Mouse (Mus musculus) MEL (cell line): ENCODE measurements around the gene Ppcdc. TPM values are rescaled to one million over a fixed set of nuclear protein-coding genes. Genes with fewer than 3 reads are reported as not detected.
A peak's percentile ranks its signal among the peaks of the same experiment; 100 is the strongest.

Experiments
- DNase-seq: peaks from one replicate; pipeline ENCODE4 v3.0.0; 2011; ENCODE audit warnings: low read depth, low spot score
- H3K27ac ChIP-seq: 2 replicates; pipeline ENCODE4 v1.5.1; 2012; ENCODE audit warnings: low read depth, mild to moderate bottlenecking, control low read depth, low read length, moderate library complexity; ENCODE audit not compliant: control insufficient read depth
- H3K27me3 ChIP-seq, 2 experiments: fragments of 150-350 bp in 1 of 2; sonication (generic) in 1 of 2; 2 replicates each; pipeline ENCODE4 v1.6.1; 2012; ENCODE audit warnings: low read length in 2 of 2, mild to moderate bottlenecking in 2 of 2, improper control_type of control experiment in 1 of 2, moderate library complexity in 1 of 2; ENCODE audit not compliant: insufficient read depth in 2 of 2, control insufficient read depth in 1 of 2
- H3K36me3 ChIP-seq, 2 experiments: 2 replicates each; pipeline ENCODE4 v1.6.1; 2012 to 2014; ENCODE audit warnings: low read length in 2 of 2, improper control_type of control experiment in 1 of 2, inconsistent platforms in 1 of 2, mild to moderate bottlenecking in 1 of 2; ENCODE audit not compliant: insufficient read depth in 2 of 2, control insufficient read depth in 1 of 2
- H3K4me1 ChIP-seq, 2 experiments: fragments of 150-350 bp in 1 of 2; sonication (generic) in 1 of 2; 2 replicates each; pipeline ENCODE4 v1.6.1; 2012; ENCODE audit warnings: low read length in 2 of 2, improper control_type of control experiment in 1 of 2, mild to moderate bottlenecking in 1 of 2; ENCODE audit not compliant: insufficient read depth in 2 of 2, control insufficient read depth in 1 of 2
- H3K4me3 ChIP-seq, 2 experiments: fragments of 150-350 bp in 1 of 2; sonication (generic) in 1 of 2; 2 replicates each; pipeline ENCODE4 v1.5.1; 2012; ENCODE audit warnings: low read depth in 2 of 2, low read length in 2 of 2, mild to moderate bottlenecking in 2 of 2, moderate library complexity in 2 of 2, control low read depth in 1 of 2, improper control_type of control experiment in 1 of 2; ENCODE audit not compliant: control insufficient read depth in 1 of 2, insufficient read depth in 1 of 2
- H3K79me2 ChIP-seq: 2 replicates; pipeline ENCODE4 v1.6.1; 2012; ENCODE audit warnings: mild to moderate bottlenecking, low read length, moderate library complexity; ENCODE audit not compliant: control insufficient read depth, poor library complexity, insufficient read depth
- H3K9ac ChIP-seq: 2 replicates; pipeline ENCODE4 v1.6.1; 2012; ENCODE audit warnings: low read depth, mild to moderate bottlenecking, control low read depth, low read length, moderate library complexity; ENCODE audit not compliant: control insufficient read depth, poor library complexity, severe bottlenecking
- H3K9me3 ChIP-seq: fragments of 150-350 bp; sonication (generic); replicated peaks from 2 replicates; pipeline ENCODE4 v1.6.1; 2012; ENCODE audit warnings: mild to moderate bottlenecking, low read length, improper control_type of control experiment, moderate library complexity; ENCODE audit not compliant: insufficient read depth
- CHD1 ChIP-seq: IDR thresholded peaks from 2 replicates; pipeline ENCODE4 v1.6.1; 2012; ENCODE audit warnings: low read depth, mild to moderate bottlenecking, inconsistent platforms, low read length, improper control_type of control experiment
- CHD2 ChIP-seq: IDR thresholded peaks from 2 replicates; pipeline ENCODE4 v1.6.1; 2011; ENCODE audit warnings: low read length, improper control_type of control experiment
- CTCF ChIP-seq, 3 experiments: IDR thresholded peaks in 2 of 3; conservative IDR thresholded peaks in 1 of 3; 2 replicates each; pipeline ENCODE4 v1.5.1; 2011 to 2012; ENCODE audit warnings: low read length in 3 of 3, low read depth in 2 of 3, mild to moderate bottlenecking in 2 of 3, improper control_type of control experiment in 1 of 3, inconsistent platforms in 1 of 3, mixed read lengths in 1 of 3, moderate library complexity in 1 of 3; ENCODE audit not compliant: control insufficient read depth in 1 of 3, insufficient read depth in 1 of 3, poor library complexity in 1 of 3, severe bottlenecking in 1 of 3
- E2F4 ChIP-seq: IDR thresholded peaks from 2 replicates; pipeline ENCODE4 v1.6.1; 2011; ENCODE audit warnings: low read depth, low read length, improper control_type of control experiment, borderline replicate concordance
- ELF1 ChIP-seq: IDR thresholded peaks from 2 replicates; pipeline ENCODE4 v1.6.1; 2014; ENCODE audit warnings: low read depth, mild to moderate bottlenecking, inconsistent platforms, low read length, improper control_type of control experiment, moderate library complexity
- EP300 ChIP-seq, 2 experiments: IDR thresholded peaks; 2 replicates each; pipeline ENCODE4 v1.6.1; 2011; ENCODE audit warnings: improper control_type of control experiment in 2 of 2, low read length in 2 of 2, low read depth in 1 of 2, mild to moderate bottlenecking in 1 of 2
- ETS1 ChIP-seq: IDR thresholded peaks from 2 replicates; pipeline ENCODE4 v1.6.1; 2012; ENCODE audit warnings: low read depth, mild to moderate bottlenecking, inconsistent platforms, low read length, improper control_type of control experiment, moderate library complexity
- GATA1 ChIP-seq: IDR thresholded peaks from 2 replicates; pipeline ENCODE4 v1.6.1; 2011; ENCODE audit warnings: low read depth, low read length, improper control_type of control experiment
- HCFC1 ChIP-seq: IDR thresholded peaks from 2 replicates; pipeline ENCODE4 v1.6.1; 2012; ENCODE audit warnings: low read depth, mild to moderate bottlenecking, inconsistent platforms, low read length, improper control_type of control experiment, moderate library complexity
- MAX ChIP-seq: IDR thresholded peaks from 2 replicates; pipeline ENCODE4 v1.6.1; 2011; ENCODE audit warnings: low read length, improper control_type of control experiment
- MAZ ChIP-seq: IDR thresholded peaks from 2 replicates; pipeline ENCODE4 v1.6.1; 2012; ENCODE audit warnings: low read depth, mild to moderate bottlenecking, inconsistent platforms, low read length, improper control_type of control experiment
- MEF2A ChIP-seq: IDR thresholded peaks from 2 replicates; pipeline ENCODE4 v1.6.1; 2014; ENCODE audit warnings: low read depth, mild to moderate bottlenecking, inconsistent platforms, low read length, improper control_type of control experiment; ENCODE audit not compliant: poor library complexity, insufficient replicate concordance, severe bottlenecking; ENCODE audit errors: extremely low read depth
- MXI1 ChIP-seq: IDR thresholded peaks from 2 replicates; pipeline ENCODE4 v1.6.1; 2011; ENCODE audit warnings: mild to moderate bottlenecking, low read depth, low read length, improper control_type of control experiment
- MYC ChIP-seq: IDR thresholded peaks from 2 replicates; pipeline ENCODE4 v1.6.1; 2011; ENCODE audit warnings: low read depth, mild to moderate bottlenecking, low read length, improper control_type of control experiment, moderate library complexity
- NELFE ChIP-seq: IDR thresholded peaks from 2 replicates; pipeline ENCODE4 v1.6.1; 2011; ENCODE audit warnings: low read depth, low read length, improper control_type of control experiment
- NRF1 ChIP-seq: IDR thresholded peaks from 2 replicates; pipeline ENCODE4 v1.6.1; 2014; ENCODE audit warnings: low read depth, mild to moderate bottlenecking, inconsistent platforms, low read length, improper control_type of control experiment, moderate library complexity; ENCODE audit not compliant: poor library complexity, insufficient read depth, severe bottlenecking
- POLR2A ChIP-seq, 2 experiments: IDR thresholded peaks; 2 replicates each; pipeline ENCODE4 v1.6.1; 2011 to 2012; ENCODE audit warnings: low read length in 2 of 2, mild to moderate bottlenecking in 2 of 2, control low read depth in 1 of 2, improper control_type of control experiment in 1 of 2, low read depth in 1 of 2, moderate library complexity in 1 of 2; ENCODE audit not compliant: control insufficient read depth in 1 of 2, insufficient read depth in 1 of 2, poor library complexity in 1 of 2
- POLR2AphosphoS2 ChIP-seq: IDR thresholded peaks from 2 replicates; pipeline ENCODE4 v1.6.1; 2011; ENCODE audit warnings: low read length, improper control_type of control experiment
- POLR2AphosphoS5 ChIP-seq: IDR thresholded peaks from 2 replicates; pipeline ENCODE4 v1.6.1; 2012; ENCODE audit warnings: low read depth, borderline replicate concordance, mild to moderate bottlenecking, inconsistent platforms, low read length, moderate library complexity, mixed read lengths
- RAD21 ChIP-seq: IDR thresholded peaks from 2 replicates; pipeline ENCODE4 v1.6.1; 2011; ENCODE audit warnings: mild to moderate bottlenecking, low read depth, low read length, improper control_type of control experiment
- RCOR1 ChIP-seq: IDR thresholded peaks from 2 replicates; pipeline ENCODE4 v1.6.1; 2012; ENCODE audit warnings: low read depth, mild to moderate bottlenecking, inconsistent platforms, low read length, improper control_type of control experiment
- SIN3A ChIP-seq: IDR thresholded peaks from 2 replicates; pipeline ENCODE4 v1.6.1; 2012; ENCODE audit warnings: low read length, improper control_type of control experiment, inconsistent platforms
- SMC3 ChIP-seq: IDR thresholded peaks from 2 replicates; pipeline ENCODE4 v1.6.1; 2011; ENCODE audit warnings: low read depth, low read length, improper control_type of control experiment
- TAL1 ChIP-seq: IDR thresholded peaks from 2 replicates; pipeline ENCODE4 v1.6.1; 2012; ENCODE audit warnings: mild to moderate bottlenecking, inconsistent platforms, low read length, moderate library complexity, mixed read lengths
- TBP ChIP-seq: IDR thresholded peaks from 2 replicates; pipeline ENCODE4 v1.8.0; 2011; ENCODE audit warnings: low read depth, low read length, improper control_type of control experiment
- TCF12 ChIP-seq: IDR thresholded peaks from 2 replicates; pipeline ENCODE4 v1.6.1; 2014; ENCODE audit warnings: low read depth, mild to moderate bottlenecking, inconsistent platforms, low read length, improper control_type of control experiment, moderate library complexity
- UBTF ChIP-seq: IDR thresholded peaks from 2 replicates; pipeline ENCODE4 v1.6.1; 2012; ENCODE audit warnings: low read depth, mild to moderate bottlenecking, inconsistent platforms, low read length, improper control_type of control experiment, moderate library complexity, borderline replicate concordance; ENCODE audit not compliant: insufficient read depth
- USF1 ChIP-seq: IDR thresholded peaks from 2 replicates; pipeline ENCODE4 v1.6.1; 2014; ENCODE audit warnings: low read depth, mild to moderate bottlenecking, inconsistent platforms, low read length, improper control_type of control experiment, moderate library complexity
- USF2 ChIP-seq, 2 experiments: IDR thresholded peaks; 2 replicates each; pipeline ENCODE4 v1.6.1; 2011 to 2012; ENCODE audit warnings: improper control_type of control experiment in 2 of 2, low read length in 2 of 2, borderline replicate concordance in 1 of 2, inconsistent platforms in 1 of 2, low read depth in 1 of 2, mild to moderate bottlenecking in 1 of 2; ENCODE audit not compliant: insufficient read depth in 1 of 2
- ZC3H11A ChIP-seq: IDR thresholded peaks from 2 replicates; pipeline ENCODE4 v1.6.1; 2012; ENCODE audit warnings: low read depth, mild to moderate bottlenecking, inconsistent platforms, low read length, improper control_type of control experiment
- ZKSCAN1 ChIP-seq: IDR thresholded peaks from 2 replicates; pipeline ENCODE4 v1.6.1; 2012; ENCODE audit warnings: low read depth, mild to moderate bottlenecking, inconsistent platforms, low read length, improper control_type of control experiment, moderate library complexity
- ZMIZ1 ChIP-seq: IDR thresholded peaks from 2 replicates; pipeline ENCODE4 v1.6.1; 2012; ENCODE audit warnings: low read depth, mild to moderate bottlenecking, inconsistent platforms, low read length, improper control_type of control experiment, moderate library complexity
- polyA plus RNA-seq, 2 experiments: library from polyadenylated mRNA; stranded (reverse) in 1 of 2; unstranded in 1 of 2; fragments of >175 nt in 1 of 2; fragments of >200 nt in 1 of 2; gene quantifications; 2 replicates each; pipeline versions ENCODE4 v1.2.1 to v1.2.4; 2012; ENCODE audit warnings: low replicate concordance in 2 of 2, low read depth in 1 of 2; ENCODE audit not compliant: insufficient read length in 2 of 2, insufficient read depth in 1 of 2, missing spikeins in 1 of 2
- total RNA-seq: library from RNA; depleted of rRNA; stranded (reverse); fragments of 300-350 nt; gene quantifications from 2 replicates; pipeline ENCODE4 v1.2.3, GENCODE M21; 2012

The Ppcdc gene
- total and polyA plus RNA-seq, 3 experiments: 20.2 to 23.3 TPM; not detected in 1

- TF ChIP-seq ZMIZ1 (no peak), TBP (peak; percentile 80)
Observed at GRCm38 (mm10) chr9:57421121-57421571, 18.8 kb downstream of the Ppcdc start (continued).

GRCm38 (mm10) chr9:57420321-57421120 is 19.4 kb downstream of the Ppcdc start:
- peak overlapping the region; percentile 93 for H3K27ac ChIP-seq
- no peaks in the 10 kb centered on the region for H3K79me2 ChIP-seq
- H3K4me3 ChIP-seq: peak overlapping the region; percentile 2 to 28; a peak in 3 of 4 replicates
- H3K4me1 ChIP-seq: peaks cover 6 to 18% of the 10 kb centered on the region in 2 experiments
- H3K36me3 ChIP-seq: peaks cover 0 to 18% of the 10 kb centered on the region in 2 experiments; a peak in 3 of 4 replicates
- H3K27me3 ChIP-seq: no peaks in the 10 kb centered on the region
- no peaks in the 10 kb centered on the region for H3K9me3 ChIP-seq
- H3K9ac ChIP-seq: peak overlapping the region; percentile 64
- peak; percentile 95 for DNase-seq
- no peak for TF ChIP-seq TBP
- no peak for TF ChIP-seq MEF2A
- TF ChIP-seq CTCF (IDR thresholded peaks at IDR 0.05 in 2 of 3, conservative IDR thresholded peaks at IDR 0.05 in 1 of 3; ENCODE audit: control insufficient read depth in 1 of 3, insufficient read depth in 1 of 3, low read depth in 2 of 3, low read length in 3 of 3, poor library complexity in 1 of 3, severe bottlenecking in 1 of 3): no peak
- peak in 1 of 2 experiments; percentile 7; a peak in 1 of 4 replicates for TF ChIP-seq POLR2A (IDR thresholded peaks at IDR 0.05; ENCODE audit: control insufficient read depth in 1 of 2, insufficient read depth in 1 of 2, low read depth in 1 of 2, low read length in 2 of 2, poor library complexity in 1 of 2)
- no peak for TF ChIP-seq ZC3H11A
- TF ChIP-seq MAX: peak; percentile 94
- TF ChIP-seq MYC: peak; percentile 95
- TF ChIP-seq ELF1: no peak
- peak; percentile 20; the same call in 1 of the 2 replicates for TF ChIP-seq RCOR1
- TF ChIP-seq MAZ: no peak
- TF ChIP-seq POLR2AphosphoS2: no peak
- peak; percentile 89 for TF ChIP-seq ETS1
- no peak for TF ChIP-seq UBTF
- TF ChIP-seq NELFE: no peak; the same call in 1 of the 2 replicates
- TF ChIP-seq HCFC1: no peak; the same call in 1 of the 2 replicates
- TF ChIP-seq USF1: peak; percentile 80
- no peak for TF ChIP-seq RAD21
- TF ChIP-seq GATA1: peak; percentile 65
- TF ChIP-seq MXI1: peak; percentile 94
- TF ChIP-seq ZKSCAN1: no peak
- TF ChIP-seq CHD2: no peak
- no peak for TF ChIP-seq CHD1
- no peak for TF ChIP-seq POLR2AphosphoS5
- no peak for TF ChIP-seq TAL1
- peak; percentile 62; the same call in 1 of the 2 replicates for TF ChIP-seq TCF12
- no peak for TF ChIP-seq NRF1
- peak; percentile 43; the same call in 1 of the 2 replicates for TF ChIP-seq SIN3A
- no peak for TF ChIP-seq ZMIZ1
- 0 out of 2 replicates have a peak, but pooled peaks have one; percentile 8 for TF ChIP-seq SMC3
- no peak for TF ChIP-seq USF2 (IDR thresholded peaks at IDR 0.05; ENCODE audit: borderline replicate concordance in 1 of 2, insufficient read depth in 1 of 2, low read depth in 1 of 2, low read length in 2 of 2)
- TF ChIP-seq E2F4: no peak
- TF ChIP-seq EP300 (IDR thresholded peaks at IDR 0.05; ENCODE audit: low read depth in 1 of 2, low read length in 2 of 2): peak; percentile 51 to 82
